Mouse (Mus musculus): ENCODE results near the gene Anapc15-ps. TPM values are rescaled to one million over a fixed set of nuclear protein-coding genes. Genes with fewer than 3 reads are reported as not detected.

Gene Anapc15-ps
- polyA plus RNA-seq, 1 experiment from 2014 or later: not detected

DNA sequence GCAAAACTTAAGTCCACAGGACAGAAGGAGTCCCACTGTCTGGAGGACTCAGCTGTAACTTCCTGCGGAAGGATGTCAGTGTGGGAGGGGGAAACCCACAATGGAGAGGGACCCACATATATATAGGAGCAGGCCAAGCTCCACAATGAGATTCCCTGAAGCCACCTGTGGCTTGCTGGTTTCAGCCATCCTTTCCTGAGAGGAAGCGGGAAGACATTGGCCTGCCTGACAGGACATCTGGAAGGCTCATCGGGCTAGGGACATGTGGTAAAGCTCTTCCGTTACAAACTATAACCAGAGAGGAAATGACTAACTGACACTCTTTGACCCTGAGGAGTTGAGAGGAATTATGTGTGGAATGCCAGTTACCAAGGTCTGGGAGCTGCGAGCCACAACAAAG lies 34.8 kb upstream of the Anapc15-ps start:
- Histone ChIP-seq H3K4me1 (replicated peaks) (peaks cover 18% of the 10 kb centered on the region), H3K9ac (no peak overlapping the region), H3K4me2 (no peak overlapping the region), H3K9me3 (replicated peaks) (no peaks in the 10 kb centered on the region), H3K4me3 (no peak overlapping the region), H3K27ac (ENCODE audit: poor library complexity, severe bottlenecking) (0 out of 2 replicates have a peak overlapping the region, but pooled peaks have one; percentile 6), H3K36me3 (no peaks in the 10 kb centered on the region), H3K27me3 (replicated peaks) (no peaks in the 10 kb centered on the region)
- 34% methylated on average over 5 of the region's 5 CpGs for WGBS
- no peak for ATAC-seq (ENCODE audit: insufficient number of reproducible peaks, low FRiP score)

- H3K9ac ChIP-seq: no peak overlapping the region
- no peaks in the 10 kb centered on the region for H3K36me3 ChIP-seq
- WGBS: 86% methylated on average over 9 of the region's 9 CpGs
- H3K27me3 ChIP-seq (replicated peaks): no peaks in the 10 kb centered on the region
- no peak overlapping the region for H3K27ac ChIP-seq (ENCODE audit: poor library complexity, severe bottlenecking)
- peaks cover 14% of the 10 kb centered on the region for H3K4me1 ChIP-seq (replicated peaks)
- no peak overlapping the region for H3K4me3 ChIP-seq
- ATAC-seq (ENCODE audit: insufficient number of reproducible peaks, low FRiP score): no peak
- H3K9me3 ChIP-seq (replicated peaks): no peaks in the 10 kb centered on the region
- H3K4me2 ChIP-seq: no peak overlapping the region
Measured at GRCm38 (mm10) chr10:95706867-95707266, 33.6 kb upstream of the Anapc15-ps start.

- Histone ChIP-seq H3K4me2 (no peak overlapping the region), H3K9ac (no peak overlapping the region), H3K27ac (ENCODE audit: poor library complexity, severe bottlenecking) (no peak overlapping the region), H3K4me1 (replicated peaks) (peaks cover 14% of the 10 kb centered on the region), H3K9me3 (replicated peaks) (no peaks in the 10 kb centered on the region), H3K27me3 (replicated peaks) (no peaks in the 10 kb centered on the region), H3K4me3 (no peak overlapping the region), H3K36me3 (no peaks in the 10 kb centered on the region)
- no peak for ATAC-seq (ENCODE audit: insufficient number of reproducible peaks, low FRiP score)
- WGBS: 76% methylated on average over 3 of the region's 3 CpGs
Measured at GRCm38 (mm10) chr10:95705747-95706146, 32.5 kb upstream of the Anapc15-ps start.

GRCm38 (mm10) chr10:95704847-95705246 lies 31.6 kb upstream of the Anapc15-ps start:
- Histone ChIP-seq H3K36me3 (no peaks in the 10 kb centered on the region), H3K27me3 (replicated peaks) (no peaks in the 10 kb centered on the region), H3K4me3 (no peak overlapping the region), H3K4me1 (replicated peaks) (peaks cover 14% of the 10 kb centered on the region), H3K4me2 (no peak overlapping the region), H3K9ac (no peak overlapping the region), H3K9me3 (replicated peaks) (no peaks in the 10 kb centered on the region), H3K27ac (ENCODE audit: poor library complexity, severe bottlenecking) (no peak overlapping the region)
- no peak for ATAC-seq (ENCODE audit: insufficient number of reproducible peaks, low FRiP score)
- 81% methylated on average over 6 of the region's 6 CpGs for WGBS

- H3K27me3 ChIP-seq (replicated peaks): no peaks in the 10 kb centered on the region
- 86% methylated on average over 5 of the region's 5 CpGs for WGBS
- no peak overlapping the region for H3K4me2 ChIP-seq
Measured at GRCm38 (mm10) chr10:95703730-95704129, 30.5 kb upstream of the Anapc15-ps start.

DNA sequence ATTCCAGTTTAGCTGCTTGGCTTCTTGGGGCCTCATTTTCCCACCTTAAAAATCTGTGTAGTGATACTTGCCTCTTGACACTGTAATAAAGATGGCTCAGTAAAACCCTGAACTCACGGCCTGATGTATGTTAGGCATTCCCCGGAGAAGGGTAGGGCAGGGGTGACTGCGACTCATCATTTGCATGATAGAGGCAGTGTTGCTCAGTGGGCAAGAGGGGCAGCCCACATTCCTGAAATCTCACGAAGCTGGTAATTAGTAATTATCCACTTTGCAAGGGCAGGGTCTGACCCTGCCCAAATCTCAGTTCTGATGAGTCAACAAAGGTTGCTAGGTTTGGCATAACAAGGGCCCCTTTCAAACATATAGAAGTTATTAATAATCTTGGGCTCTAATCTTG lies 27.2 kb upstream of the Anapc15-ps start:
- Histone ChIP-seq H3K4me1 (replicated peaks) (peaks cover 5% of the 10 kb centered on the region; the same call in 1 of the 2 replicates), H3K9me3 (replicated peaks) (no peaks in the 10 kb centered on the region), H3K27me3 (replicated peaks) (no peaks in the 10 kb centered on the region), H3K27ac (ENCODE audit: poor library complexity, severe bottlenecking) (no peak overlapping the region), H3K9ac (no peak overlapping the region), H3K36me3 (no peaks in the 10 kb centered on the region), H3K4me2 (no peak overlapping the region), H3K4me3 (no peak overlapping the region)
- WGBS: 65% methylated on average over 4 of the region's 4 CpGs
- no peak for ATAC-seq (ENCODE audit: insufficient number of reproducible peaks, low FRiP score)

More at GRCm38 (mm10) chr10:95703730-95704129, 30.5 kb upstream of the Anapc15-ps start:
- ATAC-seq (ENCODE audit: insufficient number of reproducible peaks, low FRiP score): no peak
- Histone ChIP-seq H3K9ac (no peak overlapping the region), H3K27ac (ENCODE audit: poor library complexity, severe bottlenecking) (no peak overlapping the region), H3K4me1 (replicated peaks) (peaks cover 12% of the 10 kb centered on the region), H3K9me3 (replicated peaks) (no peaks in the 10 kb centered on the region), H3K4me3 (no peak overlapping the region), H3K36me3 (no peaks in the 10 kb centered on the region)

GRCm38 (mm10) chr10:95698920-95699714 lies 25.9 kb upstream of the Anapc15-ps start:
- Histone ChIP-seq H3K27ac (ENCODE audit: poor library complexity, severe bottlenecking) (no peak overlapping the region), H3K4me1 (replicated peaks) (peaks cover 5% of the 10 kb centered on the region; the same call in 1 of the 2 replicates), H3K9me3 (replicated peaks) (no peaks in the 10 kb centered on the region), H3K4me3 (no peak overlapping the region), H3K27me3 (replicated peaks) (no peaks in the 10 kb centered on the region), H3K4me2 (no peak overlapping the region), H3K36me3 (no peaks in the 10 kb centered on the region), H3K9ac (no peak overlapping the region)
- ATAC-seq (ENCODE audit: insufficient number of reproducible peaks, low FRiP score): no peak
- 80% methylated on average over 8 of the region's 8 CpGs for WGBS

DNA sequence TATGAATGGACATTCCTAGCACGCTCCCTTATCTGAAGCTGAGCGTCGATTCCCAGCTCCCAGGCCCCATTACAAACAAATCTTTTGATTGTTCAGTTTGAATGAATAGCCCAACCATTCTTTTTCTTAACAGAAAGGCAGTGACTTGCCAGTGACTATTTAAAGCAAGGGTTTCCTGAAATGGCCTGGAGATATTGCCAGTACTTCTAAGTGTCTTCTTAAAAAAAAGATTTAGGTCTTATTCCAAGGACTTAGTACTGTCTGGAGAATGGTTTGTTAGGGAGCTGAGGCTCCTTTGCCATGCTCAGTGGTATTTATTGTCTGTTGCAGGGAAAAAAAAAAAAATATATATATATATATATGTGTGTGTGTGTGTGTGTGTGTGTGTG lies 23.0 kb upstream of the Anapc15-ps start:
- H3K9me3 ChIP-seq (replicated peaks): no peaks in the 10 kb centered on the region
- no peak for ATAC-seq (ENCODE audit: insufficient number of reproducible peaks, low FRiP score)
- no peaks in the 10 kb centered on the region for H3K36me3 ChIP-seq
- WGBS: 31% methylated on average over 3 of the region's 3 CpGs
- H3K4me2 ChIP-seq: no peak overlapping the region
- H3K9ac ChIP-seq: no peak overlapping the region
- peaks cover 5% of the 10 kb centered on the region; the same call in 1 of the 2 replicates for H3K4me1 ChIP-seq (replicated peaks)
- H3K27me3 ChIP-seq (replicated peaks): no peaks in the 10 kb centered on the region
- H3K27ac ChIP-seq (ENCODE audit: poor library complexity, severe bottlenecking): no peak overlapping the region; the same call in 1 of the 2 replicates
- H3K4me3 ChIP-seq: no peak overlapping the region

DNA sequence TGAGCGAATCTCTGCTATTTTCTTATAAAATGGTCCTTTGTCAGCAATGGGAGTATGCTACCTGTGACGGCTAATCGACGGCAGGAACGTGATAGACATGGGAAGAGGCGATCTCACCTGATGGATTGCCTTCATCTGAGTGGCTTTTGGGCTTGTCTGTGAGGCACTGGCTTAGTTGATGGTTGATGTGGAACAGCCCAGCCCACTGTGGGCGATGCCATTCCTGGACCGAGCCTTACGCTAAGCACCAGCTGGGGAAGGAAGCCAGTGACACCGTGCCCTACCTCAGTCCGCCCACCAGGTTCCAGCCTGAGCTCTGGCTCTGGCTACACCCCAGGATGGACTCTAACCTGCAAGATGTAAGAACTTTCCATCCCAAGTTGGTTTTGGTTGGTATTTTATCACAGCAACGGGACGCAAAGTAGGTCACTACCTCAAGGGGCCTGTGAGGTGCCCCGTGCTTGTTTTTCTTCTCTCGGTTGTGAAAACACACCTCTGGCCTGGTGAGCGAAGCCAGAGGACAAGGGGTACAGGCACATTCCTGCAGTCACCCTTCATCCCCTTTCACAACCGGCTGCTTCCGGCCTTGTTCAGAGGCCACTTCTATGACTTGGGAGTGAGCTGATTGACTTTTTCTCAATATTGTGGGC lies 22.5 kb upstream of the Anapc15-ps start:
- peak; percentile 50; the same call in 1 of the 2 replicates for ATAC-seq (ENCODE audit: insufficient number of reproducible peaks, low FRiP score)
- Histone ChIP-seq H3K36me3 (no peaks in the 10 kb centered on the region), H3K4me1 (replicated peaks) (peaks cover 5% of the 10 kb centered on the region; the same call in 1 of the 2 replicates), H3K27ac (ENCODE audit: poor library complexity, severe bottlenecking) (no peak overlapping the region; the same call in 1 of the 2 replicates), H3K4me2 (no peak overlapping the region), H3K9ac (no peak overlapping the region), H3K9me3 (replicated peaks) (no peaks in the 10 kb centered on the region), H3K4me3 (no peak overlapping the region), H3K27me3 (replicated peaks) (no peaks in the 10 kb centered on the region)
- 74% methylated on average over 18 of the region's 18 CpGs for WGBS

GRCm38 (mm10) chr10:95694559-95695251 lies 21.5 kb upstream of the Anapc15-ps start:
- WGBS: 75% methylated on average over 12 of the region's 12 CpGs
- H3K27ac ChIP-seq (ENCODE audit: poor library complexity, severe bottlenecking): no peak overlapping the region
- no peaks in the 10 kb centered on the region for H3K36me3 ChIP-seq
- no peak for ATAC-seq (ENCODE audit: insufficient number of reproducible peaks, low FRiP score)
- peaks cover 5% of the 10 kb centered on the region; the same call in 1 of the 2 replicates for H3K4me1 ChIP-seq (replicated peaks)
- H3K9ac ChIP-seq: no peak overlapping the region
- no peaks in the 10 kb centered on the region for H3K27me3 ChIP-seq (replicated peaks)
- H3K9me3 ChIP-seq (replicated peaks): no peaks in the 10 kb centered on the region
- no peak overlapping the region for H3K4me2 ChIP-seq
- no peak overlapping the region for H3K4me3 ChIP-seq

GRCm38 (mm10) chr10:95691347-95691746 lies 18.1 kb upstream of the Anapc15-ps start:
- Histone ChIP-seq H3K36me3 (no peaks in the 10 kb centered on the region), H3K4me1 (replicated peaks) (peaks cover 10% of the 10 kb centered on the region; the same call in 1 of the 2 replicates), H3K27me3 (replicated peaks) (no peaks in the 10 kb centered on the region), H3K4me3 (no peak overlapping the region), H3K9ac (no peak overlapping the region), H3K4me2 (no peak overlapping the region), H3K9me3 (replicated peaks) (no peaks in the 10 kb centered on the region), H3K27ac (ENCODE audit: poor library complexity, severe bottlenecking) (no peak overlapping the region)
- no peak for ATAC-seq (ENCODE audit: insufficient number of reproducible peaks, low FRiP score)
- 85% methylated on average over 4 of the region's 4 CpGs for WGBS

Data from heart, embryonic 12.5 days (tissue).